Mouse (Mus musculus): ENCODE results near the gene Cd3e.

Cd3e gene

GRCm38 (mm10) chr9:45015841-45016240 lies 6.4 kb upstream of the Cd3e start:
- no peak for DNase-seq (ENCODE audit: low read depth)

- DNase-seq (ENCODE audit: low read depth) = no peak
Observed at GRCm38 (mm10) chr9:45014879-45015278, 5.5 kb upstream of the Cd3e start.

GRCm38 (mm10) chr9:45011291-45011690 lies 1.9 kb upstream of the Cd3e start:
- DNase-seq (ENCODE audit: low read depth) = no peak

GRCm38 (mm10) chr9:45010461-45010860 lies 1.0 kb upstream of the Cd3e start:
- DNase-seq (ENCODE audit: low read depth) = no peak

GRCm38 (mm10) chr9:45008342-45008741 lies 1.1 kb downstream of the Cd3e start:
- DNase-seq (ENCODE audit: low read depth) = no peak

- DNase-seq (ENCODE audit: low read depth) = no peak
Observed at GRCm38 (mm10) chr9:45007404-45007803, 2.0 kb downstream of the Cd3e start.

- no peak for DNase-seq (ENCODE audit: low read depth)
Observed at GRCm38 (mm10) chr9:45000249-45000648, 9.2 kb downstream of the Cd3e start.

- DNase-seq (ENCODE audit: low read depth) = no peak
Observed at GRCm38 (mm10) chr9:44999776-45000175, 9.7 kb downstream of the Cd3e start.

- no peak for DNase-seq (ENCODE audit: low read depth)
Observed at GRCm38 (mm10) chr9:44999171-44999570, 10.3 kb downstream of the Cd3e start.

GRCm38 (mm10) chr9:44998138-44998537 lies 11.3 kb downstream of the Cd3e start:
- DNase-seq (ENCODE audit: low read depth) = no peak

- DNase-seq (ENCODE audit: low read depth) = no peak
Observed at GRCm38 (mm10) chr9:44996590-44996989, 12.8 kb downstream of the Cd3e start.

GRCm38 (mm10) chr9:44994962-44995361 lies 14.5 kb downstream of the Cd3e start:
- no peak for DNase-seq (ENCODE audit: low read depth)

GRCm38 (mm10) chr9:44993268-44993667 lies 16.2 kb downstream of the Cd3e start:
- no peak for DNase-seq (ENCODE audit: low read depth)

GRCm38 (mm10) chr9:44992271-44992670 lies 17.2 kb downstream of the Cd3e start:
- DNase-seq (ENCODE audit: low read depth) = no peak

- DNase-seq (ENCODE audit: low read depth) = no peak
Observed at GRCm38 (mm10) chr9:44991821-44992220, 17.6 kb downstream of the Cd3e start.

GRCm38 (mm10) chr9:44986976-44987375 lies 22.5 kb downstream of the Cd3e start:
- no peak for DNase-seq (ENCODE audit: low read depth)

- DNase-seq (ENCODE audit: low read depth) = no peak
Observed at GRCm38 (mm10) chr9:44986242-44986781, 23.1 kb downstream of the Cd3e start.

- no peak for DNase-seq (ENCODE audit: low read depth)
Observed at GRCm38 (mm10) chr9:44985721-44986161, 23.7 kb downstream of the Cd3e start.

- no peak for DNase-seq (ENCODE audit: low read depth)
Observed at GRCm38 (mm10) chr9:44983001-44983400, 26.4 kb downstream of the Cd3e start.

- DNase-seq (ENCODE audit: low read depth) = no peak
Observed at GRCm38 (mm10) chr9:44982531-44982930, 26.9 kb downstream of the Cd3e start.

GRCm38 (mm10) chr9:44982081-44982480 lies 27.3 kb downstream of the Cd3e start:
- DNase-seq (ENCODE audit: low read depth) = no peak

GRCm38 (mm10) chr9:44981676-44982075 lies 27.8 kb downstream of the Cd3e start, which contains the start of gene Cd3d:
Cd3d (plus strand) TSS chr9:44981786.
- DNase-seq (ENCODE audit: low read depth) = no peak

GRCm38 (mm10) chr9:44981104-44981503 lies 28.3 kb downstream of the Cd3e start:
- DNase-seq (ENCODE audit: low read depth) = no peak

- no peak for DNase-seq (ENCODE audit: low read depth)
Observed at GRCm38 (mm10) chr9:44980242-44980641, 29.2 kb downstream of the Cd3e start, which contains the start of gene Cd3g. Cd3g (minus strand) TSS chr9:44980431.
